Mouse (Mus musculus) left cerebral cortex, adult 11 months (tissue): ENCODE data around the gene Vgll4.
"Not testable (repeated sequence)": the region's sequence is repeated elsewhere in the genome, so short reads cannot be mapped to it uniquely, and the experiment has no call there.

ENCODE experiments used
- DNase-seq: peaks from one replicate; pipeline ENCODE4 v3.0.0; 2022; ENCODE audit warnings: low spot score

Gene Vgll4

DNA sequence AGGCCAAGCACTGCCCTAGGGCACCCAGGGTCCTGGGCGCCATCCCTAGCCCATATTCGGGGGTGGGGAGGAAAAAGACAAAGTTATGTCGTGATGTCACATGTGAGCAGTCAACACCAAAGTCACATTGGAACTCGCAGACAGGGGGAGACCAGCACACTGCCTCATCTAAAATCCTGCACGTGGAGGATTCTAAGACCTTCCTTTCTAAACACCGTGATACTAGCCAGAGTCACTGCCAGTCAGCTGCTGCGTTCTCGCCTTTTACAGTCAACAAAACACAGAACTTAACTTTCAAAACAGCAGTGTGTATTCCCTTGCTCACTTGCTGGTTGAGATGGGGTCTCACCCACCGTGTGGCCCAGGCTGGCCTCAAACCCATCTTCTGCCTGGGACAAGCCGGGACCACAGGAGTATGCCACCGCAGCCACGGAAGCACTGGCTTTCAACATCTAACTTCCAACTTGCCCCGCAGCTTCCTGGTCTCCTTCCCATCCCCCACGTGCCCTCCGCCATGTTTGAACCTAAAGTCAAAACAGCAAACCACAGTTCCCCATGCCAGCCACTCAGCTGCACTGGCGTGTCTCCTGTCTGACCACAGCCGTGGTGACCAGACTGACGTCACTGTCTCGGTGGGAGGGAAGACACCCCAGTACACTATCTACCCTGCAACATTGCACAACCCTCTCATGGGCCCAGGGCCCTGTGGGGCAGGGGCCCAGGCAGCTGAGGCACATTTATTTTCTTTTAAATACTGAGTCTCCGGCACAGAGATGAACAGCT lies 76.2 kb downstream of the Vgll4 start:
- peak; percentile 58 for DNase-seq

DNA sequence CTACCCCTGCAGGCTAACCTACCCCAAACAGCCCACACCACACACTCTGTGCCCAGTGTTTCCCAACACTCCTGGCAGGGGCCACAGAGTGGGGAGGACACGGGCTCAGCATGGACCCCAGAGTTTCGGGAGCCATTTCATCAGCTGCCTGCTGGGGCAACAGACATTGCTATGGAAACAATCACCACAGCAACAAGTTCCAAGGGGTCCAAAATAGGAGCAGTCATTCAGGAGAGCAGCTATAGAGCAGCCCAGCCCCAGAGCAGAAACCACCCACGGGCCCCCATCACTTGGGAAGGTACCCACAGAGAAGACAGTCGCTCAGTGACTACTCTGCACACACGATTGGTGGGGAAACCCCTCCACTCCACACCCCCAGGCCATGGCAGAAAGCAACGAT lies 77.4 kb downstream of the Vgll4 start:
- peak; percentile 68 for DNase-seq

DNA sequence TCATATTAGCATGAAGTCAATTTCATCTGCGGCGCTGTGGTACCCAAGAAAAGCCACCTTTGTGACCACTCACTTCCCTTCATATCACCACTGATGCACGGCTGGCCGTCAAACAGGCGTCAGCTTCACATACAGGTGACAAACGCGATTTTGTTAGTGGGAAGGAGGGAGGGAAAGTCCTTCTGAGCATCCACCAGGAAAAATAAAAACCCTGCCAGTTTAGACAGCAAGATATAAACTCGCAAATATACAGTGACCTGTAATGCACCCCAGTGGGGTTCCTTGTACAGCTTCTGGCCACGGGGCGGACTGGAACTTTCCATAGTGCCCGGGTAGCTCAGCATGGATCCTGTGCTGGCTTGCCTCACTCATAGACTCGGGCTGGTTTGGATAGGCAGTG lies 78.0 kb downstream of the Vgll4 start:
- no peak for DNase-seq

DNA sequence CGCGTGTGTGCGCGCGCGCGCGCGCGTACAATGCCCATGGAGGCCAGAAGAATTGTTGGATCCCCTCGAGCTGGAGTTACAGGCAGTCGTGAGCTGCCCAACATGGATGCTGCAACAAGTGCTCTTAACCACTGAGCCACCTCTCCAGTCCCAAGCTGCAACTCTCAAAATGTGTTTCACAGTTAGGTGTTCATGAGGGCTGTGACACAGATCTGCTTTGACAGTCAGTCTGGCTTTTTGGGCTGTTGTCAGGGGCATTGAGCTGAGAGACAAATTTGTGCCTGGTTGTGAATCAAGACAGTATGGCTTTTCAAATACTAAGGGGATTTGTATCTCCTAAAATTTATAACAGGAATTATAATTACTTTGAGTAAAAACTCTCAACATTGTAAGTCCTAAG lies 78.5 kb downstream of the Vgll4 start:
- DNase-seq = no peak

DNA sequence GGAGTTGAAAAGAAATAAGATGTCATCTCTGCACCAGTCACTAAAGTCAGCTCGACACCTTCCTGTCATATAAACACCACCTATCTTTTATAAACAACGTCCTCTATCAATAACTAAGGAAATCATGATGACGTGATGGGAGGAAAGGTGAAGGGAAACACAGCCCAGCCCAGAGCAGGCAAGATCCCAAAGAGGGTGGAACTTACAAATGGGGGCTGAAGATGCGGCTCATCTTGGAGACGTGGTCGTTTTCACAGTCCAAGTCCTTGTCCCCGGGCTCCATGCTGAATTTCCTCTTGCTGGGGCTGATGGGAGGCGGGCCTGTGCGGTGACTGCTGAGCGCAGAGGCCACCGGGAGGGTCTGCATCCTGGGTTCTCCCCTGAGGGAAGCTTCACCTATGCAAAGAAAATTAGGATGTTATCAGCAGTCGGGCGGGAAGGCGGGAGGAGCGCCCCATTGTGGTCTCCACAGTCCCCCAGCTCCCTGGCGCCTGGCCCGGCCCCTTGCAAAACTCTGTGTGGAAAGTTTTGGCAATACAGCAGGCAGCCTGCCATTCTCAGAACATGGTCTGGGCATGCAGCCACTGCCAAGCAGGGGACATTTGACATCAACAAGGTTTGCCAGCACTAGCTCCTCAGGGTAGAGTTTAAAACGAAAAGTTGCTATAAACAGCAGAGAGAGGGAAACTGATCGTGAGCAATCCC lies 79.2 kb downstream of the Vgll4 start:
- peak; percentile 69 for DNase-seq

DNA sequence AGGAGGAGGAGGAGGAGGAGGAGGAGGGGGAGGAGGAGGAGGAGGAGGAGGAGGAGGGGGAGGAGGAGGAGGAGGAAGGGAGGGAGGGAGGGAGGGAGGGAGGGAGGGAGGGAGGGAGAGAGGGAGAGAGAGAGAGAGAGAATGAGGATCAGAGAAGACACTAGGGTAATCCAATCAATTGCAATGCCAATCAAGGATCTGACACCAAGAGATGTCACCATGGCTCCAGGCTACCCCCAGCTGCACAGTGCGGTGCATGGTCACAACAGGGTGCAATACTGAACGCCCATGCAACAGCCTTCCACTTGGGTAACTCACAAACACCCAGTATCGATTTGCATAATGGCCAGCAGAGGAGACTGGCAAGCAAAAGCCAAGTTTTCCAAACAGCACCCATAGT lies 79.8 kb downstream of the Vgll4 start:
- DNase-seq = not testable (repeated sequence)

DNA sequence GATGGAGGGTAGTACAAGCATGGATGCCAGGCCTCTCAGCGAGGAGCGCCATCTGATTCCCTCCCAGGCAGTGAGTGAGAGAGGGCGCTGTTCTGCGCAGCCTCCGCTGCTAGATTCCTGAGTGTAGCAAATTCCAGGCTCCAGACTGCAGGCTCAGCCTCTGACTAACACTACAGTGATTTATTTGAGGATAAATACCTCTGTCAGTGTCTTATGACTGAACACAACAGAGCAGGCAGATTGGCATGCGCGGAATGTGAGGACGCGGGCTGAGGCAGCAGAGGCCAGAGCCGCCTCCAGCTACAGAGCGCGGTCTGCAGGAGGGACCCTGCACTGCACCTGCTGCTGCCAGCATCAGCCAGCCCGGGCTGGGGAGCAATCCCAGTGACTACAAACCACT lies 80.9 kb downstream of the Vgll4 start:
- DNase-seq = peak; percentile 67

DNA sequence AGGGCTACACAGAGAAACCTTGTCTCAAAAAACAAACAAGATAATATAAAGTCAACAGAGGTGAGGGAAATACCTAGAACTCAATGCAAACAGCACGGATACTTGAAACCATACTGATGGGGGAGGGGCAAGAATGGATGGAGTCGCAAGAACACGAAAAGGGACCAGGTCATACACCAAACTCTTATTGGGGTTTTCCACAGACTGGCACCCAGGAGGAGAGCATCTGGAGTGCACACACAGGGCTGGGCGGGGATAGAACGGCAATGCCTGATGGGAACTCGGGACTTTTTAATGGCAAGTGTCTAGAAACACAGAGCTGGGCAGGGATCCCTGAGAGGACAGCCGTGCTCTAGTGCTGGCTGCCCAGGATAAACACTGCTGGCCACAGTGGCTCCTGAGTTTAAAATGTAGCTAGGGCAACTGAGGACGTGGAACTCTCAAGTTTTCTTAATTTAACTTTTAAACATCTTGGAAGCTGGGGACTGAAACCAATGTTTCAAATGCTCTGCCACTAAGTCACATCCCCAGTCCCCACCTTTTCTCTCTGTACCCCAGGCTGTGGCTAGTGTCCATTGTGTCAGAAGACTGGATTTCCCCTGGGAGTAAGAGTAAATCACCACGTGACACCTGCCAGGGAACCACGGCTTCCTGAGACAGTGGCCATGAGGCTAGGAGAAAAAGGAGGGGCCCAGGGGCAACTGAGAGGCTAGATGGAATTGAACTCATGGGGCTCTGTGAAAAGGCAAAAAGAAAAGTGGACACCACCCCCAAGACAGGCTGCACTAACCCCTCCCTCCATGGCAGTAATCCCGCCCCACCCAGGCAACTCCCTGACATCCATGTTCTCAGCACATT lies 83.1 kb downstream of the Vgll4 start:
- no peak for DNase-seq

DNA sequence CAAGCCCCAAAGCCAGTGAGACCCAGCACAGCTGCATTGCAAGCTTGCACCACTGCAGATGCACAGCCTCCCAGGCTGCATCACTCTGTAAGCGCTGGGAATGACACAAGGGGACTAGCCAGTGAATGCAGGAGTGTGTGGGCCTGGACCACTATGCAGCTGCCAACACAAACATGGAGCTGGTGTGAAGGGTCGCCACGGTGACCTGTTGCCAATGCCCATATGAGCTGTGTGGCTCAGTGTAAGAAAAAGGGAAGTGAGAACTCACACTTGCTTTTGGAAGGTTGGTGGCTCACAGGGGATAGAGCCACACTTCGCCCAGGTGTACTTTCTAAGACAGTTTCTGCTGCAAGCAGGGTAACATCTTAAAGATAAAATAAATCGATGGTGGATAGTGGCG lies 83.8 kb downstream of the Vgll4 start:
- DNase-seq = no peak

DNA sequence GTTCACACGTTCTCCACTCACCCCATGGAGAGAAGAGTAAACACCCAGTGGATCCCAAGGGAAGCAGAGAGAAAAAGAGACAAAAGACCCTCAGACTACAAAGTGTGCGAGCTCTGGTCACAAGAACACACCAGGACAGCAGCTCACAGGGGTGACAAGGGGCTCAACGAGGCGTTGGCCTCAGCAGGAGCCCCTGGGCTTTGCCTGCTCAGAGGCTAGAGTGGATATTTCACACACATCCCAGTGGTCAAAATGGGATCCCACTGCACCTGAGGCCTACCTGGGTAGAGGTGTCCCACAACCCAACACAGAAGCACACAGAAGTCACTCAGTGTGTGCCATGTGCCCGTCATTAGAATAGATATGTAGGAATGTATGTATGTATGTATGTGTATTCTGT lies 84.7 kb downstream of the Vgll4 start:
- no peak for DNase-seq

DNA sequence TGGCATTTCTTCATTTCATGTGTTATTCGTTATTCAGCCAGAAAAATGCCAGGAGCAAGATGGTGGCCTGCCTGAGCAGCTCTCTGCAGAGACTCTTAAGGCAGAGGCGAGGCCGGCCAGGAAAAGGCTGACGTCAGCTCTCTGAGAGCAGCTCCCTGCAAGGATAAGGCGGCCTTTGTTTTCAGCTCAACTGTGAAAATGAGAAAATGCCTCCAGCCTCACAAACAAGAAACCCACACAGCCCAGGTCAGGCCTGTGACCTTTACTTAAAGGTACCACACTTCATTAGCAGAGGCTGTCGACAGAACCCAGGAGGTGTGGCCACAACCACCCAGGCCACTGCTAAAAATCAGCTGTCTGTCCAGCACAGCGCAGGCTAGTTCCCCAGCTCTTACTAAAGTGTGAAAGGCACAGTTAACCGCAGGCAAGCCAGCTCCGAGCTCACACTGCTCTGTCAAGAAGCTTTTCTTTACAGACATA lies 86.5 kb downstream of the Vgll4 start:
- peak; percentile 75 for DNase-seq

DNA sequence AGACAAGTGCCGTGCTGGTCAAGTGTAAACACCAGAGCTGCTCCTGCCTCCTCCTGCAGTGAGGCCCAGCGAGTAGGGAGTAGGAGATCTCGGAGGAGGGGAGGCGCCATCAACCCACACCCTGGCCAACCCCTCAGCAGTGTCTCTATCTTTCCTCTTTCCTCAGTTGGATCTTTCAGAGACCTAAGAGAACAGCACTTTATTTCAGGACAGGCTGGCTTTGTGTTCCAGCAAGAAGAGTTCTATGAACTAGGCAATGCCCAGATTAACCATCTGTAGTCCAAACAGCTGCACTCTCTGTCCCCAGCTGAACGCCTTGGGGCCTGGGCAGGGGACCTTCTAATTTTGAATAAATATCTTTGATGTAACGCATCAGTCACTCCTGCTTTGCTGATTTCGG lies 87.1 kb downstream of the Vgll4 start:
- DNase-seq = no peak

DNA sequence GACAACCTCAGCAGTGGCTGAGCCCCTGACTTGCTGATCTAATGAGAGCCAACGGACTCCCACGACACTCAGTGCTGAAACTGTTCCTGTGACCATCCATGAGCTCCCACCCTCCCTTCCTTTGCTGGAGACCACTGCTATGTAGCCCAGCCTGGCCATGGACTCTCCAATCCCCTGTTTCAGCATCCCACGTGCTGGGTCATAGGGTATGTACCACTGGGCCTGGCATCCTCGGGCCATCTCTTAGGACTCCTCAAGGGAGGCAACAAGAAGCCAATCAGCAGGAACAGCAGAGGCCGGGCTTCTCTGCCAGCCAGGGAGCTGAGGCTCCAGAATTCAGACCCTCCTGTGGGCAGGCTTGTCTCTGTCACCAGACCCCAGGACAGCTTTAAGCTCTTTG lies 87.6 kb downstream of the Vgll4 start:
- no peak for DNase-seq

DNA sequence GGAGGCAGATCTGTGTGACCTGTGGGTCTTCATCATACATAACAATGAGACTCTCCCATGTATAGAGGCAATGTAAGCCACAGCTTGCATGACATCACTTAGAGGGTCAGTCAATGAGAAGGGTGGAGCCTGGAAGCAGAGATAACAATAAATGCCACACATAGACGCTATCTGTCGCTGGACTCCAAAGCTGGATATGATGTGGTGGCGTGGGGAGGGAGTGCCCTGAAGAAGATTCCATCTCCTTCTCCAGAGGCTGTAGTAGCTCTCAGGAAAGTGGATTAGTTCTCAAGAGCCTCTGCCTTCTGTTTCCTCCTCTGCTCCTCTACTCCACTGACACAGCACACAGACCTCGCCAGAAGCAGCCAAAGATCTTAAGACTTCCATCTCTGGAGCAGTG lies 89.0 kb downstream of the Vgll4 start:
- no peak for DNase-seq

DNA sequence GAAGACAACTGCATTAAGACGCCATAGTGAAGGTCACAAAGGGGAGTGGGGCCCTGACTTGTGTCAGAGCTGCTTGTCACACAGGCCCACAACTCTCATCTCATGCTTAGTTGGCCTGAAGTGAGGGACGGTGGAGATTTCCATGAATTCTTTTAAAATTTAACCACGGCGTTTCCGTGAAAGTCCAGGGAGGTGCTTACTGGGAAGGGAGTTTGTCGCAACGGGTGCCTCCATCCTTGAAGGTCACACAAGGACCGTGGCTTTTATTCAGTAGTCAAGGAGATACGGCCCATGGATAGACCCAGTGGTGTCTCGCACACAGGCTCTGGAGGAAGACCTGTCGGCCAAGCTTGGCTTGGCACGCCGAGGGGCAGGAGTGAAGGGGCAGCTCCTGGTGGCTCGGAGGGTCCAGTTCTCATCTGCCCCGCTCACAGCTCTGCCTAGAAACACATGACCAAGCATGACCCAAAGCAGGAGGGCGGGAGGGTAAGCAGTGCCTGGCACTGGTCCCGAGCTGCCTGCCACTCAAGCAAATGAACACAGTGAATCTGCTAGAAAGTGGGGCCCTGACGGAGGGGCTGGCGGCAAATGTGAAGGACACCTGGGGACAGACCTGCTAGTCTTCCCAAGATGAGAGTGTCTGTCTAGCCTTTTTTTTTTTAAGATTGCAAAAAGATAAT lies 90.8 kb downstream of the Vgll4 start:
- DNase-seq = no peak

DNA sequence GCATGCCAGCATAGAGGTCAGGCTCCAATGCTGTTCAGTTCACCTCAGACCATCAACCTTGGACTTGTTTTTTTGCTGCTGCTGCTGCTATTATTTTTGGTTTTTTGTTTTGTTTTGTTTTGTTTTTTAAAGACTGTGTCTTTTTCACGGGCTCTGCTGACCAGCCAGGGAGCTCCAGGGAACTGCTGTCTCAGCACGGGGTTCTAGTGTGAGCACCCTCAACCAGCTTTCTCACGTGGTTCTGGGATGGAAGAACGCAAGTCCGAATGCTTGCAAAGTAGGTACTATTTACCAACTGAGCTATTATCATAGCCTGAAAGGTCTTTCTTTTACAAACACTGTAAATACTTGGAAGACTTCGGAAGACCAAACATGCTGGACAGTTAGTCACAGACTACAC lies 93.2 kb downstream of the Vgll4 start:
- DNase-seq = no peak

DNA sequence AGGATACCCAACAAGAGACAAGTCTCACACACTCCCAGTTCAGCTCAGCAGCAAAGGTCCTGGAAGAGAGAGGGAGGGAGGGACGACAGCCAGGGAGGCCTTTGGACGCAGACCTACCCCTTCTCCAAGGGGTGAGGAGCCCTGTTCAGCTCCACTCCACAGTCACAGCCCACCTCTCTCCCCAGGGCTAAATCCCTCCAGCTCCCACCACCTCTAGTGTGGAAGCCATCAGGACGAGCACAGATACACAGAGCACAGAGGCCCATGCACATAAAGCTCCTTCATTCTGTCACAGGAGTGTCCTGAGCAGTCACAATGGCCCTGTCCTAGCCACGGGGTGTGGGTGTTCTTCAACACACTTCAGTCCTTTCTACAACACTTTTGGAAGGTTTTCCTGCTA lies 93.8 kb downstream of the Vgll4 start:
- DNase-seq = no peak

DNA sequence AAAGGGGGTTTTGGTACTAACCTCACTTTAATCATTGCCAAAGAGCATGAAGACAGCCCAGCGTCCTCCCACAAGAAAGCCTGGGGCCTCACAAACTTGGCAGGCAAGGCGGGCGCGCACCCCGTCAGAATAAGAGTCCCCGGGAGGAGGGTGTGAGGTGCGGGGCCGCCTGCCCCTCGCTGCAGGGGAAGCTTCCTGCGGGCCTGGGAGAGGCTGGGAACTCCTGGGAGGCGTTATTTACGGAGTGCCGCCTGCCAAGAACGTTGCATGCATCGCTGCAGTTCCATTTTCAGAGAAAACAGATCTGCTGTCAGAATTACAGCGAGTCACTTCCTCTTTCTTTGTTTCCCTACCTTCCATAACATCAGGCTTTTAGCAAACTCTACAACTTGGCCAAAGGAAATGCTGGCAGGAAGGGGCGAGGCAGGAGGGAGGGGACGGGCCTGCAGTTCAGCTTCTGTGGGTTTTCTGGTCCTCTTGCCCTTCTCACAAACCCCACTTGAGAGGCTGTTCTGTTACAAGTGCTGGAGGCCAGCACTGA lies 94.7 kb downstream of the Vgll4 start:
- DNase-seq = peak; percentile 85

DNA sequence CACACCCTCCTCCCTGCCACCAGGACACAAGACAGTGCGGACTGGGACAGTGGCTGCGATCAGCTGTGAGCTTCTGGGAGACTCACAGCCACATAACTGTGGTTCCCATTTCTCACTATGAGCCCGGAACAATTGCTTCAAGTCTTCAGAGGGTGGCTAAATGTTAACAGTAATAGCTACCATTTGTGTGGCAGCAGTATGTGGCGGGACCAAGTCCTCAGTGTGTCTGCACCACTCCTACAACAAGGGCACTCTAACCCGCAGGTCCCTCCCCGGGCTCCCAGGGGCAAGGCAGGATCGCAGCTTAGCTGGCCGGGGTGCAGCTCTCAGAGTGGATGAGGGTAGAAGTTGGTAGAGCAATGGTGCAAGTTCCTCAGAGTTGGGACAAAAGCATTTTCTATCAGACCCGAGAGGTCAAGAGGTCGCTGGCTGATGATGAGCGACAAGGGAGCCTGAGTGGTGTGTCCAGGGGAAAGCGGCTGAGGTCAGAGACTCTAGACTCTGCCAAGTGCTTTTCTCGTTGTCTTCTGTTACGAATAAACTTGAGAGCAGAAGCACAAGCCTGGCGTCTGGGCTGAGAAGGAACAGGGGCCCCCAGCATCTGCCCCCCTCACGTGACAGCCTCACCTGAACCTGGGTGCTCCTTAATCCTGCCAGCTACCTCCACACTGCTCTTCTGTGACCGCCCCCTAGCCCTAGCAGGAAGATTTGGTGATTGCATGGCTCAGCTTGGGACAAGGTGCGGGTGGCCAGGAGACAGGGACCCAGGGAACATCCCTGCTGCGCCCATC lies 95.5 kb downstream of the Vgll4 start:
- DNase-seq = no peak

DNA sequence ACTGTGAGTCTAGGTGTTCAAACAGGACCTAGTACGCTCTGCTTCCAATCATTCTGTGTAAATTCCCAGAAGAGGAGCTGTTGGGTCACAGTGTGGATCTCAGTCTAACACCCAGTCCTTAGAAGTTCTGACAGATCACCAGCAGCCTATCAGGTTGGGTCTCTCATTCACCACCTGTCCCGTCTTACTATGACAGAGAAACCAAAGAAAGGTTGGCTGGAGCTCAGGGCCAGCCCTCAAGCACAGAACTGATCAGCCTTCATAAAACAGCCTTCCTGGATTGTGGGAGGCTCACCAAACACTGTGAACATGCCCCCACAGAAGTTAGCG lies 96.0 kb downstream of the Vgll4 start:
- DNase-seq = no peak

DNA sequence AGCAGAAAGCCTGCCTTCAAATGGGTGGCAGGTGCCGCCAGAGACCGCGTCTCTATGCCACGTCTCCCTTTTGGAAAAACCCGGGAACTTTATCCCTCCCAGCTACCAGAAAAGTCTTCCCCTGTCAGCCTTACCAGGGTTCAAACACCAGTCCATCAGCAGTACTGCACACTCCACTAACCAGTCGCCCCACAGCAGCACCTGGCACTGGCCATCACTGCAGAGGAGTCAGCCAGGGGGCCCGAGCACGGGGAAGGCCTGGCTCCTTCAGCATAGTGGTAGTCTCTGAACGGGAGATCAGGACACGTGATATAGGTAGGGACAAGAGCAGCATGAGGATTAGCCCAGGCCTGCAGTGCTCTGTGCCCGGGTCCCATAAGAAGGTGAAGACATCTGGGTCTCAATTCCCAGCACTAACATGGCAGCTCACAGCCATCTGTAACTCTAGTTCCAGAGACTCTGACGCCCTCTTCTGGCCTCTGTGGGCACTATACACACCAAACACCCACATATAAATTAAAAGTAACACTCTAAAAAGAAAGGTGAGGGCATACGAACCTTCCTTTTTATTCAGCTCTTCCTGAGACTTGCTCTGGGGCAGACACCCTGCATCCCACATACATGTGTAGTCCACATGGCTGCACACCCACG lies 98.7 kb downstream of the Vgll4 start:
- no peak for DNase-seq
